Mouse (Mus musculus) layer of hippocampus, postnatal 14 days (tissue): ENCODE results near the gene Ipcef1. TPM values are rescaled to one million over a fixed set of nuclear protein-coding genes. Genes with fewer than 3 reads are reported as not detected.

ENCODE experiments used
- DNase-seq, 2 experiments: peaks; one replicate each; pipeline ENCODE4 v3.0.0; 2021 to 2022; ENCODE audit warnings: low spot score in 2 of 2, mixed read lengths in 1 of 2
- long read RNA-seq, 2 experiments: library from polyadenylated mRNA; stranded (forward); transcript quantifications; one replicate each; pipeline ENCODE4 v2.0.0; 2021
- total RNA-seq, 2 experiments: library from RNA; stranded (reverse); gene quantifications; 2 replicates each; pipeline ENCODE4 v1.2.3; 2021

Ipcef1 gene
- total RNA-seq, result 1 to 10 TPM; 5.7 to 8.0 TPM
- long read RNA-seq, experiment 1, partial matches to known transcripts, result 0 of 1 reads
- long read RNA-seq, experiment 1, other reads (novel, unspliced or antisense), result 1 of 1 reads
- long read RNA-seq, experiment 2, partial matches to known transcripts, result 0 of 1 reads
- long read RNA-seq, experiment 2, other reads (novel, unspliced or antisense), result 1 of 1 reads

- no peak for DNase-seq
Measured at GRCm38 (mm10) chr10:7052315-7053017, at the start of gene Ipcef1. TSS of gene Ipcef1 (minus strand) at chr10:7052478.

GRCm38 (mm10) chr10:7077971-7078370, 25.7 kb upstream of the Ipcef1 start:
- no peak for DNase-seq

- DNase-seq, result peak in 1 of 2 experiments; percentile 48
Measured at GRCm38 (mm10) chr10:7077389-7077808, 25.1 kb upstream of the Ipcef1 start.

GRCm38 (mm10) chr10:7076662-7077211, 24.5 kb upstream of the Ipcef1 start:
- DNase-seq, result no peak

- peak; percentile 68 to 80 for DNase-seq
Measured at GRCm38 (mm10) chr10:7076201-7076600, 23.9 kb upstream of the Ipcef1 start.

DNA sequence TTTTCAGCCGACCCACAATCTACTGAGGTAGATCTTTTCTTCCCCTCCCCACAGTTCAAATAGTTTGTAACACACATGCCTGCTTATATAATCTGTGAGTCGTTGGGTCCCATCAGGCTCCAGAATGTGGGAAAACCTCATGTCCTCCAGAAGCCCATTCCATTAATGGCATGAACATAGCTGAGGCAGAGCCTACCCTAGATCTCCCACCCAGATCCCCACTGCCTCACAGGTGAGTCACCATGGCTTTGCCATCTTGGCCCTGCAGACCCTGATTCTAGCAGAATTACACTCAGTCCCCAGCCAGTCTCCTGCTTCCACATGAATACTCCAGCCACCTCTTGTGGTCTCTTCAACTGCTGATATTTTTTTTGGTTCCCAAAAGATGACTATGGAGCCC, 23.4 kb upstream of the Ipcef1 start:
- DNase-seq, result no peak

- DNase-seq, result no peak
Measured at GRCm38 (mm10) chr10:7074231-7074630, 22.0 kb upstream of the Ipcef1 start.

DNA sequence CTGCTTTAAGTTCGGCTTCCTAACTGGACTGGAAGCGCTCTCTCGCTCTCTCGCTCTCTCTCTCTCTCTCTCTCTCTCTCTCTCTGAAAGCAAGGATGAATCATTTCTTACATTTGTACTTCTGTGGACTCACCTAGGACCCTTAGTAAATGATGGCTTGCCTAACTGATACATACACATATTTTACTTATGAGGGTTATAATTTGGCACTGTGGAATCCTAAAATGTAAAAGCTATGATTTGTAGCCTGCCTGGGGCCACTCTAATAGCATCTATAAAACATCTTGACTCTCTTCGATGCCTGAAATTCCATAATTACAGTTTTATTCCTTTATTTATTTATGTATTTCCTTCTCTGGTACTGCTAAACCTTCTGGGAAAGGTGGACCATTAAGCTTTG, 18.6 kb upstream of the Ipcef1 start:
- DNase-seq, result no peak

GRCm38 (mm10) chr10:7070100-7070835, 18.0 kb upstream of the Ipcef1 start:
- DNase-seq, result no peak

DNA sequence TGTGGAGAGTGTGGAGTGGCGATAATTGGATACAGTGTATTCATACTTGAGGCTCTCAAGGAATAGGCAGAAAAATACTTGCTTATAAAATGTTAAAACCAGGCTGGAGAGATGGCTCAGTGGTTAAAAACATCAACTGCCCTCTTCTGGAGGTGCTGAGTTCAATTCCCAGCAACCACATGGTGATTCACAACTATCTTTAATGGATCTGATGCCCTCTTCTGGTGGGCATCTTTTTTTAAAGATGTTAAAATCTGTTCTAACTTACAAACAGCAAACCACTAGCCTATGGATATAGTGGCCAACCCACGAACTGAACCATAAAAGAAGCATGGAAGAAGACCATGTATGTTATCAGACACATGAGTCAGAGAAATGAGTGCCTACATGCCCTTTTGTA, 16.8 kb upstream of the Ipcef1 start:
- DNase-seq, result no peak

DNA sequence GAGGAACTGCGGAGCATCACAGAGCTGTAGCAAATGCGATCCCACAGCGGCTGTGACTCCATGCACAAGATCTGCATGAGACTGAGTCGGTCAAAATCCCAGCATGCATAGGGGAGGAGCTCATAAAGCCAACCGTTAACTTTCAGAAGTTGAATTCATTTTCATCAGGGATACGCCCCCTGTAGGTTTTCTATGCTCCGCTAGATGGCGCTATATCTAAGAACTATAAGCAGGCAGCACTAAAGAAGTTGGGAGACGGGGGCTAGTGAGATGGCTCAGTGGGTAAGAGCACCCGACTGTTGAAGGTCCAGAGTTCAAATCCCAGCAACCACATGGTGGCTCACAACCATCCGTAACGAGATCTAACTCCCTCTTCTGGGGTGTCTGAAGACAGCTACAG, 16.3 kb upstream of the Ipcef1 start:
- no peak for DNase-seq

DNA sequence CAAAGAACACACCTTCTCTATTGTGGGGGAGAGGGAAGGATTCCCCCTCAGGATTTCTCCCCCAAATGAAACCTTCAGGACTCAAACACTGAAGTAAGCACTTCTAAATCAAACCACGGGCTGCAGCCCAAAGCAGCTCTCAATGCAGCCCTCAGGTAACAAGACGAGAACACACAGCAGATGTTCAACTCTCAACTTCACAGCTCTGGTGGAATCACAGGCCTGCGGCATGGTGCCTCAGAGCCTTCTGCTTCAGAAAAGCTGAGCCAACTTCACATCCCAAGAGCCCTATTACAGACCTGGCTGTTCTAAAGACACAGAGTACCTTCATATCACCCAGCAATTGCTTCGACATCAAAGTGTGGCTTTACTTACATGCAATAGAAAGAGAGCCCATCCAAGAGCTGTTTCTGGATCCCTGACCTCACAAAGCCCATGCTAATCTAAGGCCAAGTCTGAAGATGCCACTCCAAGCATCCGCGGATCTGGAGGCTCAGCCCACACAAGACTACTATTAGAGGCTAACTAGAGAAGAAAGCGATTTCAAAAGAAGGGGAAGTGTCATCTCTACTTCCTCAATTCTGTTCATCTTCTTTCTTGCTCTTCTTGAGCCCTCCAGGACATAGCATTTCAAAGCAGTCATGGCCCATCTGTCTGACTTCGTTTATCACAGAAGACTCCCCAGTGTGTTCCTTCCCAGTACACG, 11.6 kb upstream of the Ipcef1 start:
- no peak for DNase-seq

DNA sequence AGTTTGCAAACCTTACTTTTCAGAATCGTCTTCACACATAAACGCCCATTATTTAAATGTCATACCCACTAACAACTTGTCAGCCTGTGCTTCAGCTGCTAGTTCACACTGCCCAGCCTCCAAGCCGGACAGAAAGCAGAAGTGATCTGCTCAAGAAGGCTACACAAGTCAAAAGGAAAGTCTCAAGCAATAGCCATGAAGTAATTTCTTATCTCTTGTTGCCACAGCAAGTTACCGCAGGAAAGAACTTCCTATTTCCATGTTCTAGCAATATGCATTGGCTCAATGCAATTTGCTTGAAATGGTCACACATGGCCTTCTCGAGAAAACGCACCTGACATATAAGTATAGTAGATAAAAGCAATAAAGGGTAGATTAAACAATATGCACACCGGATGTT, 10.7 kb upstream of the Ipcef1 start:
- no peak for DNase-seq

DNA sequence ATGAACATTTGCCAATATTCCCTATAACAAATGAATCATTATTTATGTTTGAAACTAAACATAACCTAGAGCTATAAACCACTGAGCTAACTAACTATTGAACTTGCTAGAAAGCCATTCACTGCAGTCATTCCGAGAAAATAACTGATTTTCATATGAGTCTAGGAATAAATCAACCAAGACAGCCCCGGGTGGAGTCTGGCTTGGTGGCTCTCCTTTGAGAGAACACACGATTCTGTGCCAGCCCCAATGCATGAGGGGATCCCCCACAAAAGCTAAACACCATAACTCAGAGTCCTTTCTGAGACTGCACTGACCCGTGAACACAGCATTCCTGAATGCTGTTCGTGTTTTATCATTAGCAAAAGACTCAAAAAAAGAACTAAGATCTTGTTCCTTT, 8.0 kb upstream of the Ipcef1 start:
- no peak for DNase-seq

DNA sequence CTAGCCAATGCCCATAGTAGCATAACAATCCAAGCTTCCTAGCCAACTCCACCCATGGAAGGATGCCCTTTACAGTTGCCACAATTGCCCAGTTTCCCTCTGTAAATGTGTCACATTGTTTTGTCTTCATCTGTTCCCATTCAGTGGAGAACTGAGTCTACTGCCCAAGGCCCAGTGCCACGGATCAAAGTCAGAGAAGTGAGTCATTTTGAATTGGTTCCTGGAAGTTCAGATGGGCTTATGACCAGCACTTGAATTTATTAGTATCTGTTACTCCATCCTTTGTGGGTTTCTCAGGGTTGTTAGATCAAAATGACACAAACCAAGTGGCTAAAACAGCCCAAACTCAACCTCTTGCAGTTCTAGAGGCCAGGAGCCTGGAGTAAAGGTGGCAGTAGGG, 5.3 kb upstream of the Ipcef1 start:
- DNase-seq, result no peak

- no peak for DNase-seq
Measured at GRCm38 (mm10) chr10:7054560-7055205, 2.4 kb upstream of the Ipcef1 start.

DNA sequence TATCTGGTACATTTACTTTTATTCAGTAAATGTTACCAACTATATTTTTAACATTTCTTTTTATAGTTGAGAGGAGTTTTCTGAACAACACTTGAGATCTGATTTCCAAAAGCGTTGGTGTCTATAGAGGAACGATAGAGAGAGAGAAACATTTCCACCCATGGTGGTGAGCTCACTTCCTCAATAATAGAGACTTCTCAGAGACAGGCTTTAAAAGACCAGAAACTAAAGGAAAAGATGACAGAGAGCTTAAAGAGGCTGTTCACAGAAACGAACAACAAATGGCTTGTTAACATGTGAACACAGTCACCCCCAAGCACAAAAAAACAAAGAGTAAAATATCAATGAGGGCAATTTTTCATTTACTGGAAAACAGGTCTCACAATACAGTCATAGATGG, 2.4 kb downstream of the Ipcef1 start:
- no peak for DNase-seq

DNA sequence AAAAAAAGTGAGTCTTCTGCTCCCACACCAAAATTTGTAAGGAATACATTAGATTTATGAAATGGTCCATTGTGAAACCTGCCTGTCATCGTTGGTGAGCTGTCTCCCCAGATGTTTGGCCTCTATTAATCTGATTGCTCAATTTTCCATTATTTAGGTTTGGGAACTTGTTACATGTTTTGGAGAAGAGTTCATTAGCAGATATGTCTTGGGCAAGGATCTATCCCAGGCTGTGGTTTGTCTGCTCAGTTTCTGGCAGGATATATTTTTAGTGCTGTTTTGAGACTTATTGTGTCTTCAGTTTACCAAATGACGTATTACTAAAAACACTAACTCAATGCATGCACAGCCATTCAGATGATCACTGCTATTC, 4.4 kb downstream of the Ipcef1 start:
- no peak for DNase-seq

DNA sequence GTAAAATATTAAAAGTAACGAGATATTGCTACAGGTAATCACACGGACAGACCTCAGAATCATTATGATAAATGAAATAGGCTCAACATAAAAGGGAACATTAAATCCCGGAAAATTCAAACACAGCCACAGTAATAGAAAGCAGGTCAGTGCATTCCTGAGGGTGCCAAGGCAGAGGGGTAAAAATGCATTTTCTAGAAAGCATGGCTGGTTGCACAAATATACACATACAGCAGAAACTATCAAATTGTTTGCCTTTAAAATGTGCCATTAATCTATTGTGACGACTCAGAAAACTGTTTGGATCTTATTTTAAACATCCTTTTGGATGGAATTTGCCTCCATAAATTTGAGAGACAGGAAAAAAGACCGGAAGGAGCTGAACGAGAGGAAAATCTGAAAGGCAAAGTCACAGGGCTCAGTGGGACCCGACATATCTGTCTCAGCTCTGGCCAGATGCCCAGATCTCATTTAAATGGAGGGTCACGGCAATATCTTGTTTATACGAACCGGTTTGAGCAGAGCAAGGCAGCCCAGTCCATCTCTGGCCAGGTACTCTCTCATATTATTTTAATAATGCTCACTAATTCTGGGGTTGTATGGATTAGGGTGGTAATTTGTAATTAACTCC, 4.9 kb downstream of the Ipcef1 start:
- no peak for DNase-seq

- DNase-seq, result no peak
Measured at GRCm38 (mm10) chr10:7043896-7044295, 8.4 kb downstream of the Ipcef1 start.

- DNase-seq, result no peak
Measured at GRCm38 (mm10) chr10:7041032-7041431, 11.2 kb downstream of the Ipcef1 start.
